Mouse (Mus musculus): ENCODE measurements around the gene Gm35549. TPM values are rescaled to one million over a fixed set of nuclear protein-coding genes. Genes with fewer than 3 reads are reported as not detected.
"Not testable (repeated sequence)": the region's sequence is repeated elsewhere in the genome, so short reads cannot be mapped to it uniquely, and the experiment has no call there.

The Gm35549 gene
- total RNA-seq (2021) = not detected
- long read RNA-seq, experiment 1 = 0 reads
- long read RNA-seq, experiment 2 = 0 reads

- no peak for DNase-seq (ENCODE audit: low spot score in 2 of 2)
Observed at GRCm38 (mm10) chr9:122843760-122844159, at the start of gene Gm35549. TSS of gene Gm35549 (minus strand) at chr9:122844035.

GRCm38 (mm10) chr9:122886372-122887179, 42.7 kb upstream of the Gm35549 start:
- DNase-seq (ENCODE audit: low spot score in 2 of 2) = peak; percentile 45 to 47

GRCm38 (mm10) chr9:122885385-122885784, 41.5 kb upstream of the Gm35549 start, which contains the start of gene Zkscan7:
TSS of gene Zkscan7 (plus strand) at chr9:122885685.
- no peak for DNase-seq (ENCODE audit: low spot score in 2 of 2)

- DNase-seq (ENCODE audit: low spot score in 2 of 2) = no peak
Observed at GRCm38 (mm10) chr9:122875145-122875544, 31.3 kb upstream of the Gm35549 start.

DNA sequence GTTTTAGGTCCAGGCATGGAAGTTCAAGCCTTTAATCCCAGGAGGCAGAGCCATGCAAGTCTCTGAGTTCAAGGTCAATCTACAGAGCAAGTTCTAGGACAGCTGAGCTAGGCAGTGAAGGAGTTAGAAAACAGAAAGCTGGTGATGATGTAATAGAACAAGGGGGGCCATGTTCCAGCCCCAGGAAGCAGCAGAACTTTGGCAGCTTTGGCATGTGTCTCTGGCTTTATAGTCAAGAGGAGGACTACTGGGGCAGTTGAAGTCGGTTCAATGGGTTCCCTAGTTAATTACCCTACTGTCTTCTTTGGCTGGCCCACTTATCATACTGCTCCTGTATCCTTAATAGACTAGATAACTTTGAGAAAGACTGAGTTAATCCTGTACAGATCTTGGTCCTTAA, 30.8 kb upstream of the Gm35549 start:
- DNase-seq (ENCODE audit: low spot score in 2 of 2) = no peak

DNA sequence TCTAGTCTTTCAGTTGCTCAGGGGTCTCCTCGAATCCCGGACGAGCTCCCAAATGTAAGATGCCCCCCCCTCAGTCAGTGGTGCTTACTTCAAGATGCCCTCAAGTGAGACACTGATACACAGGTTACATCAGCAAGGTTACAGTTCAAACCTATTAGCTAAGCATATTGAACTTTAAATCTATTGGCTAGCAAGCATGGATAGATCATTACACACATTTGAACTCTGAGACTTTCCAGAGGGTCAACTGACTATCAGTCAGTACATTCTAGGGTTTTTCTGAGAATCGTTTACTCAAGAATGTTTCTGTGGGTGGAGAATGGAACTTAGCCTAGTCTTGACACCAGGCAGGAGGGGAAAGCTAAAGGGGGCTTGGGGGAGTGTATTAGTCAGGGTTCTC, 28.8 kb upstream of the Gm35549 start:
- DNase-seq (ENCODE audit: low spot score in 2 of 2) = no peak

DNA sequence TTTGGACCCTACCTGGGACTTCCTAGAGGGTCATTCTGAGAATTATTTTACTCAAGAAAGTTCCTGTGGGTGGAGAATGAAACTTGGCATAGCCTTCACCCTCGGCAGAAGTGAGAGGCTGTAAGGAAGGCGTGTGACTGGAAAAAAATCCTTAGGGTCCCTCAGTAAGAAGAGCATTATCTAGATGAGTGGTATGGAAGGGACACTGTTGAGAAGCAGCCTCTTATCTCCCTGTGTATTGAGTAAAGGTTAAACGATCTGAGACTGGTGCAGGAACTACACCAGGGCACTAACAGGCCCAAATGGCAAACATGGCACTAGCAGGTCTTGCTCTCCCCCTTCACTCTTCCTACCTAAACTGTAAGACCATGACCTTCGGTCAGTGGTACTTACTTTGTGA, 22.4 kb upstream of the Gm35549 start:
- DNase-seq (ENCODE audit: low spot score in 2 of 2) = no peak

DNA sequence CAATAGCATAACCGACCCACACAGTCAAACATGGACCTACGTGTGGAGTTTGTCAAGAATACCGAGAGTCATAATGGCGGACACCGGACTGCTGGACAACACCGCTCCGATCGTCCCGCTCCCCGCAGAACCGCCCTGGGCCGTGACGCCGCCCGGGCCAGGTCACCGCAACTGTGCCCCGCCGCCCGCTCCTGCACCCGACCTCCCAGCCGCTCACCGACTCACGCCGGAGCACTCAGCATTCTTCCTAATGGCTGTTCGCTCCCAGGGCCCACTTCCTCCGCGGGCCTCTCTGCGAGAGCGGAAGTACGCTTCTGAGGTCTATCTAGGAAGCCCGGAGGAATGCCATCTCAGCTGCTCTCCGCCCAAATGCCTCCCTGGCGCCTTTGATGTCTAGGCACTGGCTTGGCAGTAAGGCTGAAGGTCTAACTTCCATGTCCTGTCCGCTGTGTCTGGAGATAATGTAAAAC, 21.9 kb upstream of the Gm35549 start, which contains the start of gene Zfp445:
Gene Zfp445 (minus strand): TSS at position 310 of the 470 bp plus-strand sequence.
- DNase-seq (ENCODE audit: low spot score in 2 of 2) = peak; percentile 70 to 72

DNA sequence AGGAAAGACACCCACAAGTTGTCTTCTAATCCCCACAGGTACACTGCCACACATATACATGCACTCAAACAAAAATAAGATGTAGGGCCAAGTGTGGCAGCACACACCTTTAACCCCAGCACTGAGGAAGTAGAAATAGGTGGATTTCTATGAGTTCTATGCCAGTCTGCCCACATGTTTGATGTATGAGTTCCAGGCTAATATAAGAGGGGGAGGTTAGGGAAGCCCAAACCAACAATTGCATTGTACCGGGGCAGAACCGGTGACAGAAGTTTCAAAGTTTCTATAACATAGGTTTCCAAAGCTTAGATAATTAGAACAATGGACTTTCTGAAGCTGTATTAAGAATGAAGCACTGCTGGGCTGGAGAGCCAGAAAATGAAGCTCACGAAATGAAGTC, 21.0 kb upstream of the Gm35549 start:
- no peak for DNase-seq (ENCODE audit: low spot score in 2 of 2)

- no peak for DNase-seq (ENCODE audit: low spot score in 2 of 2)
Observed at GRCm38 (mm10) chr9:122863731-122864130, 19.9 kb upstream of the Gm35549 start.

DNA sequence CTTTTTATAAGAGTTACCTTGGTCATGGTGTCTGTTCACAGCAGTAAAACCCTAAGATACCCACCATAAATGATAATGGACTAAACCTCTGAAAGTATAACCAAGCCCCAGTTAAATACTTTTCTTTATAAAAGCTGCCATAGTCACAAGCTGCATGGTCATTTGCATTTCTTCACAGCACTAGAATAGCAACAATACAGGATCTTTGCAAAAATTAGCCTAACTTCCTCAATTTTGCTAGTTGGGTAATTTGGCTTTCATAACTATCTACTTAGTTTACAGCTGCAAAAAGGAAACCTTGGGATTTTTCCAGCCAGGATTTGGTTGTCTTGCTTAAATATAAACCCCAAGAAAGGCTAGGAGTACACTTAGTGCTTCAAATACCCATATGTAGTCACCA, 16.9 kb upstream of the Gm35549 start:
- no peak for DNase-seq (ENCODE audit: low spot score in 2 of 2)

DNA sequence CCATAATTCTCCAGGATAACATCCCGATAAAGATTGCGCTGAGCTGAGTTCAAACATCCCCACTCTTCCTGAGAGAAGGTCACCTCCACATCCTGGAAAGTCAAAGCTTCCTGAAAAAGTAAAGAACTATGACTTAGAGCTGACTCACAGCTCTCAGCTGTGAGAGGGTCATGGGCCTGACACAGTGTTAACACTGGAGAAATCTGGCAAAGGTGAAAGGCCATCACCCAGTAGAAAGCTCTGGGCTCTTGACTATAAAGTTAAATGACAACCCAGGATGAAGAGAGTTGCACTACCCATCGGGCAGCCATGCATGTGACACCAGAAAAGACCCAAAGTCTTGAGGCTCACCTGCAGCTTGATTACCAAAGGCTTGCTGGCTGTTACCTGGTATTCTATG, 12.9 kb upstream of the Gm35549 start:
- no peak for DNase-seq (ENCODE audit: low spot score in 2 of 2)

DNA sequence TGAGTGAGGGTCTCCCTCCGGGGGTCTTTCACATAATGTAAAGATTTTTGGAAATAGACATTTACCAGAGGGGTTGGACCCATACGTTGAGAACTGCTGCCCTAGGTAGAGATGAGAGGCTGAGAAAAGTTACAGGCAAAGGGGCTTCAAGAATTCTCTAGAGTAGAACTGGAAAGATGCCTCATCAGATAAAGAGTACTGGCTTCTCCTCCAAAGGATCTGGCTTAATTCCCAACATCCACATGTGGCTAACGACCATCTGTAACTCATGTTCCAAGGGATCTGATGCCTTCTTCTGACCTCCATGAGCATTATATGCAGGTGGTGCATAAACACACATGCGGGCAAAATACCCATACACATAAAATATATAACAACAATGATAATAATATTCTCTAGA, 11.8 kb upstream of the Gm35549 start:
- DNase-seq (ENCODE audit: low spot score in 2 of 2) = no peak

DNA sequence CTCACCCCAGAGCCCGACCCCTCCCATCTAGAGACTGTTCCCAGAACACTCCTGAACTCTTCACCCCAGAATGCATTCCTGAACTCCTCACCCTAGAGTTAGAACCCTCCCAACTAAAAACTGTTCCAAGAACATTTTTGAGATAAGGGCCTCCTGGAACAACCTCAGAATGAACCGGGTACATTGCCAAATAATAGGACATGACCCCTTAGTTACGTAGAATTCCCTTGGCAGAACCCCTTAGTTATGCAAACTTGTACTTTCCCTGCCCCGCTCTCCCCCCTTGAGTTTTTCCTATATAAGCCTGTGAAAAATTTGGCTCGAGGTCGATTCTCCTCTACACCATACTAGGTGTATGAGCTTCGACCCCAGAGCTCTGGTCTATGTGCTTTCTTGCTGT, 11.3 kb upstream of the Gm35549 start:
- not testable (repeated sequence) for DNase-seq (ENCODE audit: low spot score in 2 of 2)

- DNase-seq (ENCODE audit: low spot score in 2 of 2) = no peak
Observed at GRCm38 (mm10) chr9:122854526-122854925, 10.7 kb upstream of the Gm35549 start.

DNA sequence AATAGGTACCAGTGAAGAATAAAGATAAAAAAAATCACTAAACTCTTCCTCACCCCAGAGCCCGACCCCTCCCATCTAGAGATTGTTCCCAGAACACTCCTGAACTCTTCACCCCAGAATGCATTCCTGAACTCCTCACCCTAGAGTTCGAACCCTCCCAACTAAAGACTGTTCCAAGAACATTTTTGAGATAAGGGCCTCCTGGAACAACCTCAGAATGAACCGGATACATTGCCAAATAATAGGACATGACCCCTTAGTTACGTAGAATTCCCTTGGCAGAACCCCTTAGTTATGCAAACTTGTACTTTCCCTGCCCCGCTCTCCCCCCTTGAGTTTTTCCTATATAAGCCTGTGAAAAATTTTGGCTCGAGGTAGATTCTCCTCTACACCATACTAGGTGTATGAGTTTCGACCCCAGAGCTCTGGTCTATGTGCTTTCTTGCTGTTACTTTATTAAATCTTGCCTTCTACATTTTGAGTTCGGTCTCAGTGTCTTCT, 4.0 kb upstream of the Gm35549 start:
- not testable (repeated sequence) for DNase-seq (ENCODE audit: low spot score in 2 of 2)

- DNase-seq (ENCODE audit: low spot score in 2 of 2) = no peak
Observed at GRCm38 (mm10) chr9:122846156-122846555, 2.3 kb upstream of the Gm35549 start.

GRCm38 (mm10) chr9:122845621-122846020, 1.8 kb upstream of the Gm35549 start:
- no peak for DNase-seq (ENCODE audit: low spot score in 2 of 2)

- DNase-seq (ENCODE audit: low spot score in 2 of 2) = peak in 1 of 2 experiments; percentile 31
Observed at GRCm38 (mm10) chr9:122837680-122838079, 6.2 kb downstream of the Gm35549 start.

GRCm38 (mm10) chr9:122837216-122837615, 6.6 kb downstream of the Gm35549 start:
- DNase-seq (ENCODE audit: low spot score in 2 of 2) = no peak

DNA sequence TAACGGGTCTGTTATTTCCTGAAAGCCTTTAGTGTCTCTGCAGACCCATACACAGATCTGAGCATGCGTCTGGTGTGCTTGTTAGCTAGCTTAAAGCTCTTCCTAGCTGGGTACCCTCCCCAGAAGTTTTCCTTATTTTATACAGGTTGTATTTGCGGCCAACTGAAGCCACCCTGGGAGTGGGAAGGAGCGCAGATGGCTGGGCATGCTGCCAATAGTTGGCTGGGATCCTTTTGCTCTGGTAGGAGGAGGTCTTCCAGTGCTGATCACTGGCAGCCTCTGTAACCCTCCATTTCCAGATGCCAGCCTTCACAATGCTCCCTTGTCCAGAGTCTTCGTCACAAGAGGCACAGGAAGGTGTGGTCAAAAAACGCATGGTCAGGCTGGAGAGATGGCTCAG, 7.0 kb downstream of the Gm35549 start:
- DNase-seq (ENCODE audit: low spot score in 2 of 2) = peak; percentile 32 to 38

- no peak for DNase-seq (ENCODE audit: low spot score in 2 of 2)
Observed at GRCm38 (mm10) chr9:122836126-122836525, 7.7 kb downstream of the Gm35549 start.
